Mouse (Mus musculus) erythroid progenitor cell, adult 5-6 weeks (primary cell): ENCODE results near the gene Tmem131l. TPM values are rescaled to one million over a fixed set of nuclear protein-coding genes. Genes with fewer than 3 reads are reported as not detected.

Experiments used
- ATAC-seq: replicated peaks from 2 replicates; pipeline ENCODE4 v1.8.0; 2016; ENCODE audit warnings: moderate number of reproducible peaks, mild to moderate bottlenecking, moderate TSS enrichment, inconsistent platforms; ENCODE audit not compliant: poor library complexity, low FRiP score, severe bottlenecking
- total RNA-seq, 2 experiments: library from RNA; stranded (forward) in 1 of 2; stranded (reverse) in 1 of 2; fragments of 150-400 nt in 1 of 2; fragments of 186-747, 209-891 nt in 1 of 2; gene quantifications; 2 replicates each; pipeline versions ENCODE4 v1.2.3 to v1.2.4; 2015 to 2017; ENCODE audit warnings: low replicate concordance in 2 of 2

Gene Tmem131l
- 110 and 116 TPM in 2 replicates for total RNA-seq (2015; ENCODE audit: low replicate concordance)
- total RNA-seq (2017; ENCODE audit: low replicate concordance) = 86.8 and 99.9 TPM in 2 replicates

DNA sequence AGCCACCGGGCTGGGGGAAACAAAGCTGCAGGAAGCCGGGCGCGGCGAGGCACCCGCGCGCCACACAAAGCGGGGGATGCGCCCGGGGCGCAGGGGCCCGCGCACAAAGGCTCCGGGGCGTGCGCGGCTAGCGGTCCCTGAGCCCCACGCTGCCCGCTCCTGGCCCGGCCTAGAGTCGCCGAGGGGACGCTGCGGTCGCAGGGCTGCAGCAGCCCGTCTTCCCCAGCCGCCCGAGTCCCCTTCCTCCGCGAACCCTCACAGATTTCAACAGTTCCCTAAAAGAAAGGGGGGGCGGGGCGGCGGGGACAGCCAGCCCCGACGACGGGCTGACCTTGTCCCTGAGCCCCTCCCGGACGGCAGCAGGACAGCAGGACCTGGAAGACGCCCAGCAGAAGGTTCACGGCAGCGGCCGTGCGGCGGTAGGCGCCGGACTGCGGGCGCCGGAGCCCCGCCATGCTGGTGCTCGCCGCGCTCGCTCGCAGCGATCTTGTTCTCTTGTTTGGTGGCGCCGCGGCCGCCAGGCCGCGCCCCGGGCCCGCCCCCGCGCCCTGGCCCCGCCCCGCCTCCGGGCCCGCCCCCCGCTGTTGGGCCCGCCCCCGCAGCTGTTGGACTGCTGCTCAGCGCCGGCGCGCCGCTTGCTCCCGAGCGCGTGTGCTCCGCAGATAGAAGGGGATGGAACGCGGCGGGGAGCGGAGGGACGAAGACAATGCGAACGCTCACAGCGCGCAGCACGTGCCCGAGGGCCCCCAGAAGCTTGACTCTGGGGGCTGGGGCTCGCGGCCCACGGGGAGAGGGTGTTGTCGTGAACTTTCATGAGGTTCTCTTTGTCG, at the start of gene Tmem131l:
Gene Tmem131l, minus strand, starts transcription at position 530 of the 830 bp plus-strand sequence.
- ATAC-seq = peak; percentile 77

DNA sequence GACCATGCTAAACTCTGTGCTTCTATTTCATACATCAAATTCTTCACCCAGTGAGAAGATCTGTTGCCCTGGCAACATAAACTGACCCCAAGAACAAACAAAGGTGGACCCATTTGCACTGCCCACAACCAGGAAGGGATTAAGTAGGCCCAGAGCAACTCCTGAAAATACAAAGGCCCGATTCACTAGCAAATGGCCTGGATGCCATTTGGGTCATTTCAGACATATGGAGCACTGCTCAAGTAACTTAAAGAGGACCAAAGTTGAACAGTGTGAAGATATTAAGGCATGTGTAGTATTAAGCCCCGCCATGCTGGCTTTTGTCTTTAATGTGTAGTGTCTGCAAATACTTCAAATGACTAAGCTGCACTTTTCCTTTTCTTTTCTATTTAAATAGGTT, 46.9 kb upstream of the Tmem131l start:
- ATAC-seq = no peak

DNA sequence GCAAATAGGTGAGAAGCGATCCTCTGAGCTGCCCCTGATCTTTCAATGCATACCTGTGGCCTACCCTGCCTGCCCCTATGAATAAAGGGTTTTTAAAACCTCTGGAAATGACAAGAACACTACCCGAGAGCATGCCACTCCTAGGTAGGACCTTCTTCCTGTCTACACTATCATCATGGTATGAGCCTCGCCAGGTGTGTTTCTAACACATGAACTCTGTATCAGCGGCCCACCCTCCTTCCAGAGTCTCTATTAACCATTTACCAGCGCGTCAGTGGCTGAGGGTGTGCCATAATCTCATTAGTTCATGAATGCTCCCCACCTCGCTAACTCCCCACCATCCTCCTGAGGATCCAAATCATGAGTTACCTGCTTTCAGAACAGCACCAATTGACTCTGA, 46.4 kb upstream of the Tmem131l start:
- ATAC-seq = no peak

DNA sequence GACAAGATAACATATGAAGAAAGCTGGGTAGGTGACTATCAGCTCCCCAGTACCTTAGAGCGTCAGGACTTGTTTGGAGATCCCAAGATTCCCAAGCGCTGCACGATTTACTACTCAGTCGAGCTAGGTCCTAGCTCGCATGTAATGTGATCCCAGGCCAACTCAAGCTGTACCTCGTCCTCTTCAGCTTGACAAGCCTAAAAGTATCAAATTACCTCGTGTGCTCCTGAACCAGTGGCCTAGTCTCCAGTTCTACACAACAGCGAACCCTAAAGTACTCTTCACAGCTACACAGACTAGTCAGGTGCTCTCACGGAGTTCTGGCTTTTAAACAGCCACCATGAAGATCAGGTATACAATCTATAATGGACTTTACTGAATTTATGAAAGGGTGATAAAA, 45.5 kb upstream of the Tmem131l start:
- no peak for ATAC-seq

DNA sequence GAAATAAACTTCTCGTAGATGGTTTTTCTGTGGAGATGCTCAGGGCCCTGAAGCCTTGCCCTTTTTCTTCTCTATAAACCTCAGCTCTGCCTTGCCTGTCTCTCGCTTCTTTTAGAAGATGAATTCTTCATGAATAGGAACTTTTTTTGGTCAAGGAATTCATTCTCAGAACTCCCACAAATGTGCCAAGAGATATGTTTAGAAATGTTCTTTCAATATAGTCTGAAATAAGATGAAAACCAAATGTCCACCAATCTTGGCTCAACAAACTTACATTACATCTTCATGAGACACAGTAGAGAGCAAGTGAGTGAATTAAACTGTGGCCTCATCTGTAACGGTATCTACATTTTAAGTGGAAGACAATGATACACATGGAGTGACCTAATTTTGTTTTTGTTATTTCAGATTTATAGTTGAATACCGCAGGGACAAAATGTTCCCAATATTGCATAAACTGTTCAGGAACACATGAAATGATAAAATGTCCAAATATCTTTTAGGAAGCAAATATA, 41.3 kb upstream of the Tmem131l start:
- no peak for ATAC-seq

DNA sequence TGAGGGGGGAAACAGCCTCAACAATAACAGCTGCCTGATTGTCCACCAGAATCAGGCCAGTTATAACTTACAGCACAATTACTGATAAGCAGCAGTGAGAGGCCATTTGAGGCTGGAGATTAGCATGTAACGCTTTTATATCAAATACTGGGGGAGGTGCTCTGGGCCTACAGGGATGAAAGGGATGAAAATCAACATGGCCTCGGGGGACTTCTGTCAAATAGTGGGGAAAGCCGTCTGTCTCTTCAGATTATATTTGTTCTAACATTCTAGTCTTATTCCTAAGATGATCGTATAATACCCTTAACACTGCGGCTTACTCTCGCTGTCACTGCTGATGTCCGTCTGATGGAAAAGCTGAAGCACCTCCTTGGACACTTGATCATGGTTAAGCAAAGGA, 40.1 kb upstream of the Tmem131l start:
- ATAC-seq = no peak

DNA sequence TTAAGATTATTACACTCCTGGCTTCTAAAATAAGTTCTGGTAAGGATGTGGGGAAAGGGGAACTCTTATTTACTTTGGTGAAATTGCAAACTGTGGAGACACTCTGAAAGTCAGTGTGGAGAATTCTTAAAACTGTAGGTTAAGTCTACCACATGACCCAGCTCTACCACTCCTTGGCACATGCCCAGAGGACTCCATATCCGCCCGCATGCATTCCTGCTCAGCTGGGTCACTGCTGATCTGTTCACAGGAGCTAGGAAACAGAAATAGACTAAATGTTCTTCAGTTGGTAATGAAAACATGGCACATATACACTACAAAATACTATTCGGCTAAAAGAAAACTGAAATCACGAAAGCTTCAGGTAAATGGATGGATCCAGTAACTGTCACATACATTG, 37.5 kb upstream of the Tmem131l start:
- ATAC-seq = no peak

DNA sequence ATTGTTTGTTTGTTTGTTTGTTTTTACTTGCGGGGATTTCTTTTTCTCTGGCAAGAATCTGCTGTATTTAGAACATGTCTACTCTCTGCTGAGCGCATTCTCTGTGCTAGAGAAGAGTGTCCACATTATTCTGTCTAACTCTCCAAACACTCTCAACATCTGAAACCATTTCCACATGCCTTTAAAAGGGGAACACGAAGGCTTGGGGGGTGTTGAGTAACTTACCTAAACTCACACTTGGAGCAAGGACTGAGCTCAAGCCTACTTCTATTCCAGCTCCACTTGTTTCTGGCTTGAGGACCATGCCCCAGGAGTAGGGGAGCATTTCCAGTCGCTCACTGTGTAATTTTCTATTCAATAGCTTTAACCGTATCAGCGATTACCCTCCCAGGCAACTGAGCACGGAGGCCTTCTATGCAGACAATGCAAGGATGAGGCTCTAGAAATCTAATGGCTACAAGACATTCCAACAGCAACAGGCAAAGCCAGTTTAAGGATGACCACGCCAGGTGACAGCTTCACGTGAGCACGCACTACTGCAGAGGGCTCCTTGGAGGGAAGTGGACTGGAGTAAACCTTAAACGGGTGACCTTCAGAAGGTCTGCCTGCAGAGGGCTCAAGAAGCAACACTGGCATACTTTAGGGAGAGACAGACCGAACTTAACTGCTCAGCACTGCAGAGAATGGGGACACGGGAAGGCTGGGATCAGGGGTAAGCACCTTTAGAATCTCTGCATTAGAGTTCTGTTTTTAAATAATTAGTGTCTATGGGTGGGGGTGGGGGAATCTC, 36.8 kb upstream of the Tmem131l start:
- no peak for ATAC-seq

DNA sequence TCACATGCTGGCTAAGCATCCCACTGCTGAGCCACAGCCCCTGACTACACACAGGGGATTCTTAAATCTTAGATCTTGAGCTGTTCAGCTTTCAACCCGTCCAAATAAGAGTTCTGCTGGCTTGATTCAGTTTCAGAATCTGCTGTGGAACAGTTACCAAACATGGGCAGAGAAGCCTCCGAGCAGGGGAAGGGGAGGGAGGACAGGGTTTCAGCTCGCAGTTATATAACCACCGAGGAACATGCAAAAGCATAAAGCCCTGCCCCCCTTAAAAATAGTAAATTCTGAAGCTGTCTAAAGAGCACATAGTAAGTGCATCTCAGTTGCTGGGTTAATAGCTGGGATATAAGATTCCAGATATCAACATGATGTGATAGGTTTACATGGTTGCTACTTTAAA, 35.5 kb upstream of the Tmem131l start:
- ATAC-seq = no peak

DNA sequence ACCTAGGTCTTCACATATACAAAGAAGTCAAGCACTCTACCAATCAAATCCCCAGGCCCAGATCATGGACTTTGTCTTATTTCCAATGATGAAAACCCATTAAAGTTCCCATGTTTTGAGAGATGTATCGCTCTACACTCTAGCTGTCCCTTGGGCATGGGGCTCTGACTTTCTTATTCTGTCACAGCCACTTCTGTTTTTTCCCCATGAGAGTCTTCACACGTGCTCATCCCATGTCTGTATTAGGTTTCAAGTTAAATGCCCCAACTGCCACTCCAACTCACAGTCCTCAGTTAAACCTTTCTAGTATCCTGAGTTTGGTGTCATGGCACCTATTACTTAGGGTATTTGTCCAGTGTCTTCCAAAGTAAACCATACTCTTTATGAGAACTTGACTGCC, 34.8 kb upstream of the Tmem131l start:
- ATAC-seq = no peak

DNA sequence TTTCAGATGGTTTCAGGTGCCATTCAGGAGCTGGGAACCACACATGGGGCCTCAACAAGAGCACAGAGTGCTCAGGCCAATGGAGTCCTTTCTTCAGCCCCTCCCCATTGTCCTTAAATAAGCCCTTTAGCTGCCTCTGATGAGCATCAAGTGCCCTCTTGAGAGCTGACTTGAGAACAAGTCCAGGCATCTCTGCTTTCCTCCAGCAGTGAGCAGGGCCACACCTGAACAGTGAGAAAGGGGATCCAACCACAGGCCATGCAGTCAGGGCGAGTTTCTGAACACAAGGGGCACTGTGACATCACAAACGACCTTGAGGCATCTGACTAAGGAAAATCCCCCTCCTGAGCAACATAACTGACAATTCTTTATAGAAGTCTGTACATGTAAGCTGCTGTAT, 31.7 kb upstream of the Tmem131l start:
- no peak for ATAC-seq

DNA sequence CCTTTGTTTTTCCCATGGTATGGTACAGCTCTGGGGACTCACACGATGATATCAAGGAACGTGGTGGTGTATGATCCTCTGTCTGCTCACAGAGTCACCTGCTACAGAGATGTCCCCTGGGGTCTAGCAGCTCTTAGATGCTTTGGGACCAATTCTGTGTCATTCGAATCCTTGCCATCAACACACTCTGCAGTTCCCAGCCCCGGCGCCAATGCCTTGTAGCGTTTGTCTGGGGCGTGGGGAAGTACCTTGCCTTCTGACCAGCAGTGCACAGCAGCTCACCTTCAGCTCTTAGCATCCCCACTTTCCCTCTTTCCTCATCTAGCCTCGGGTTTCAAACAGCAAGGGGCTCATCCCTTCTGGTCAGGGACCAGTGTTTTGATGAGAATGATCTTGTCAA, 30.8 kb upstream of the Tmem131l start:
- ATAC-seq = no peak

DNA sequence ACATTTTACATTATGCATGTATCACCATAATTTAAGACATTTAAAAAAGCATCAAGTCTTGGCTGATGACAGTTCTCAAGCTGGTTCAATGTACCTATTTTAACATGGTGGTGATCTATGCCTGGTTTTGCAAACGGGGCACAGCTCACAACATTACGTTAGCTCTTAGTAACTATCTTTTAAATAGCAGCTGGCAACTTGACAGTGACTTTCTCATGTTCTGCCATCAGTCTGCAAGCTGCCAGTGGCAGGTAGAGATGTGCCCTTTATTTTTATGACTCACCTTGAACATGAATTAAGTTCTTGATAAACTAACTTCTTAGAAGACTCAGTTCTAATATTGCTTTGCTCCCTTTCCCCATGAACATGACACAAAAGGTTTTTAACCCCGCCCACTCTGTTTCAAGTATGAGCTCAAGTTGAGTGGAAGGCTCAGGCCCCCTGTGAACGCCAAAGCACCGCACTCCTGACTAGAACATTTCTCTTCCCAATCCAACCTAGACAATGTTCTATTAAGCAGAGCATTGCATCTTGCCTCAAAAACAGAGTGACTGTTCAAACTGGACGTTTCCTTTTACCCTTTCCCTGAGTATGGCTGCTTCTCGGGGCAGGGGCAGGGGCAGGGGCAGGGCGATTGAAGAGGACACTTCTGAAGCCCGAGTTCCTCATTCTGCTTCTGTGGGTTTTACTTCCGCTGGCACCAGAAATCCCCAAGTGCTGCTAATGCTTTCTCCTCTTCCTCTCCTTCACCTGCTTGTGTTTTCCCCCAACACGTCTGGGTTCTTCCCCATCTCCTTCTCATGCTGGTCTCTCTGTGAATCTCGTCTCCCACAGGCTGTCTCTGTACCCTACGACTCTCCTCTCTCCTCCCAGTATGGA, 29.1 kb upstream of the Tmem131l start:
- ATAC-seq = no peak

DNA sequence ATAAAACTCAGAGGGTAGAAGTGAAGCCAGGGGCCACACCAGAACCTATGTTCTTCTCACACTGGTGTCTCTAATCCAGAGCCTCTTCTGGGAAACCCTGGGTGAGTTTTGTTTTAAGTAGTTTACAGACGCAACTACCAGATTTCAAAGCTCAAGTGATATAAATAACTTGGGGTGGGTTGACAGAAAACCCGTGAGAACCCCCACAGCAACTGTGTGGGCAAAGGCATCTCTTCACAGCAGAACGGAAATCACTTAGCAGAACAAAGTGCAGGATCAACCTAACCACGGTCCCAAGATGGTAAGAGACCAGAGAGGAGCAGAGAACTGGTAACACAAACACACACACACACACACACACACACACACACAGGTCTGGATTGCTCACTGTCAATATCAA, 25.9 kb upstream of the Tmem131l start:
- no peak for ATAC-seq

DNA sequence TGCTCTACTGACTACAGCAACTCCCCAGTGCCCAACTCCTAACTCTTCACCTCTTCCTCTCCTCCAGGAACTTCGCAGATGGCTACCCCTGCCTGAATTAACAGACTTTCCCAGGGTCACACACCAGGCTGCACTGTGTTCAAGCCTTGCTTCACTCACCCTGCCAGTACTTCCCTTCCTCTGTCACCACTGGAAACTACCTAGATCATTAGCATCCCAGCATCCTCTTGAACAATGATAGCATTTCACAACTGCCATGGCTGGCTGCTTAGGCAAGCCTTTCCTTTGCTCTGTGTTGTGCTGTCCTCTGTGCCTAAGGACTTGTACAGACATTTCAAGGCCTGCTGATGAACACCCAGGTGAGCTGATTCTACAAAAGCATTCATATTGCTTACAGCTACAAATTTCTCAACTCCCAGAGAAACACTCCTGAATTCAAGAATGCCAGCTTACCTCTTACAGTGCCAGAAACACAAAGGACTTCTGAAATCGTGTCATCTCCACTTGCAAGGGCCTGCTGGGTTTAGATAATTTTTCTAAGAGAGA, 23.5 kb upstream of the Tmem131l start:
- no peak for ATAC-seq

DNA sequence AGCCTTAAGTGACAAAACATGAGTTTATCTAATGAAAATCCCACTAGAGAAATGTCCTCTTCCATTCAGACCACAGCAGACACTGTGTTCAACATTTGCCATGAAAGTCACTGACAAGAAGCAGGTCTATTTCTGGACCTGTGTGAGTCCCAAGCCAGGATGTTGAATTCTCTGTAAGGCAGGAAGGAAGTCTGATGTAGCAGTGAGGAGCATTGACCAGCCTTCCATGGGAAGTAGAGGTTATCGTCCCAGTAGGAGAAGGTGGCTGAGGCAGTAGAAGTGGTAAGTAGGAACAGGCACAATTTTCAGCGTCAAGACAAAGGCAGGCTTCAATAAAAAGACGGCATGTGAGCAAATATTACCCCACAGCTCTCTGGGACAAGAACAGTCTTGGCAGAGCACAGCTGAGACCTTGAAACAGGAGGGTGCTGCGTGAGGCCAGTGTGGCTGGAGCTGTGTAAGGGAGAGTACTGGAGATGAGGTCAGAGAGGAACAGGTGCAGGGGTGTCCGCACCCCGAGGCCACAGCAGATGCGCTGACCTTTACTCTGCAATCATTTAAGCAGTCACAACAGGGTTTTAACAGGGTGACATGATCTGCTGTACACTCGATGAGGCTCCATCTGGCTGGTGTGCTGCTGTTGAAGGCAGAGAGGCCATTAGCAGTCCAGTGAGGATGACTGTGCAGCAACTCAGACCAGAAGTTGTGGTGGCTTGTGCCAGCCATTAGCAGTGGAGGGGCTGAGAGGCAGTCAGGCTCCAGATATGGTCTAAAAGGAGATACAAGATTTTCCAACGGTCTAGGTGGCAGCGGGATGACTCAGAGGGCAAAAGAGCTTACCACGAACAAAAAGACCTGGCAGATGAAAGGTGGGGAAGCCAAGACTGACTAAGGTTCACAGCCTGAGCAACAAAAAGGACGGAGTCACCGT, 21.8 kb upstream of the Tmem131l start:
- ATAC-seq = no peak

DNA sequence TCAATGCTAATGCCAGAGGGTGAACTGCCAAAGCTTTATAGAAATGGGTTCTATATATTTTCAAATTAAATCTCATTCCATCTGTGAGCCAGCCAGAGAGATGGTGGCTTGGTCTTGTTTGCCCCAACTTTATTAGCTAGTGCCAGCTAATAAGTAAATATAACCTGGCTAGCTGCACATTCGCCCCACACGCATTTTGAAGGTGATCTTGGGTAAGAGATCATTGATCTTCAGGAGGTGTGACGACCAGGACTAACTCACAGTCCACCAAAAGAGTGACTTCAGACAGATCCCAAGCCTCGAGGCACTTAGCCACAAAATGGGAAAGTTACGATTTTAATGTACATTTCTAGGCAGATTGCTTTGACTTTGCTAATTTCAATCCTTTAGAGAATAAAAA, 21.0 kb upstream of the Tmem131l start:
- no peak for ATAC-seq

DNA sequence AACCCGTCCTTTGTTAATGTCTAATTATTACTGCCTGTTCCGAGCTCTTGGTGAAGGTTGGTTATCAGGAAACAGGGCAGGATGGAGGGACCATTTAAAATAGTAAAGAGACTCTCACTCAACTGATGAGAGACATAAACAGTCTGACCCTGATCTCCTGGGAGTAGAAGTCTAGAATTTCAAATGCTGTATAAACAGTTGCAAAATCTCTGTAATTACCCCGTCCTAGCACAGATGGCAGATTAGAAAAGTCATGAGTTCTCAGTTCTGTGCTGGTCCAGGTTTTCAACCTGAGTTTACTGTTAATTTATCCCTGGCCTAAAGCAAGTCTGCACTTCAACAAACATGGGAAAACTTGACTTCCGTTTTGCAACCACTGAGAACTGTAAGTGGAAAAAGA, 20.2 kb upstream of the Tmem131l start:
- no peak for ATAC-seq

DNA sequence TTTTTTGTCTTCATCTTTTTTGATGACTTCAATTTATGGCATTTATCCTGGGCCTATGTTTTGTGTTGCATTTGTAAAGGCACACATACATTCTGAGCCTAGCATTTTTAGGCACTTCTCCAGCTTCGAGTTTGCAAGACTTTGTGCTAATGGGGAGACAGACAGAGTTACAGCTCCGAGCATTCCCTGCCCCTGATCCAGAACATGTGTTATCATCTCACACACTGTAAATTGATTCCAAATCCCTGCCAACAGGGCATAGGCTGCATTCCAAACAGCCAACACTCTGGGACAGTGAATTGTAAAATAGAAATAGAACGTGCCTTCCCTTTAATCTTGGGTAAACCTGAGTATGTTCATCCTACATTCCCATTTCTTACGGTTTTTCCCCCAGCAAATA, 19.7 kb upstream of the Tmem131l start:
- ATAC-seq = no peak
